Mouse (Mus musculus) megakaryocyte, embryonic 14.5 days (primary cell): ENCODE data around the gene Ybey.

Experiments used
- FLI1 ChIP-seq: IDR thresholded peaks from 2 replicates; pipeline ENCODE4 v1.6.1; 2012; ENCODE audit warnings: low read length, inconsistent platforms, mixed read lengths
- GATA1 ChIP-seq: IDR thresholded peaks from 3 replicates; pipeline ENCODE4 v1.6.1; 2012; ENCODE audit warnings: mixed read lengths, low read length, inconsistent platforms, borderline replicate concordance

GRCm38 (mm10) chr10:76455289-76455688 lies 13.6 kb downstream of the Ybey start:
- TF ChIP-seq GATA1: no peak
- no peak for TF ChIP-seq FLI1
